8 mouse cellular contexts compared by ENCODE assay signal in the genomic region with DNA sequence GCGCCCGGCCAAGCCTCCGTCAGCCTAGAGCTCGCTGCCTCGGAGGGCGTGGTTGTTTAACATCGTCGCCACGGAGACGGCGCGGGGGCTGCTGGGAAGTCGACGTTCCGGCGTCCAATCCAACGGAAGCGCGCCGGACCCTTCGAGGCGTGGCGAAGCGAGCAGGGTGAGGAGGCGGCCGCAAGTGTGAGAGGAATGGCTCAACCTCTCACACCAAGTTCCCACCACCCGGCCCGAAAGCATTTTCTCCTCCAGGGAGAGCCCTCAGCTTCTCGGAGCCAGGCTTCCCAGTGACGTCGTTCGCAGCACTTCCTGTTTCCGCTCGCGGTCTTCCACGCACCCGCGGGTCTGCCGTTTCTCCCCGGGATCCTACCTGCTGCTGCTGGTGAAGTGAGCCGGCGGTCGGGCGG. TPM values are rescaled to one million over a fixed set of nuclear protein-coding genes. Genes with fewer than 3 reads are reported as not detected.
DNase-seq lines count a peak whose midpoint lies in the region; ATAC-seq lines count a peak whose summit lies in the region.

Gene Aste1, plus strand, starts transcription at position 175 of the 410 bp plus-strand sequence.
Gene Nek11, minus strand, starts transcription at position 307 of the 410 bp plus-strand sequence.

- peak within 1 kb of the TSS; percentile 71 for H3K4me3 ChIP-seq in hindbrain, embryonic 12.5 days

- peak within 1 kb of the TSS; percentile 66 for H3K9ac ChIP-seq in hindbrain, embryonic 12.5 days

- peak within 1 kb of the TSS; percentile 85 for H3K27ac ChIP-seq in hindbrain, embryonic 12.5 days

- peak; percentile 96 for ATAC-seq in hindbrain, embryonic 12.5 days (ENCODE audit: low FRiP score)

- peak within 1 kb of the TSS; percentile 77 for H3K4me2 ChIP-seq in hindbrain, embryonic 12.5 days (replicated peaks)

- H3K27me3 ChIP-seq in hindbrain, embryonic 12.5 days: peaks cover 4% of the 10 kb centered on the region; the same call in 1 of the 2 replicates

- peak; percentile 96 for DNase-seq in NIH3T3 (ENCODE audit: low read depth)
- peak; percentile 93 to 96 for DNase-seq in cerebellum, postnatal 10 days
- peak; percentile 77 to 89 for DNase-seq in frontal cortex, postnatal 10 days (ENCODE audit: low spot score in 2 of 2)
- peak; percentile 85 to 92 for DNase-seq in layer of hippocampus, postnatal 14 days (ENCODE audit: low spot score in 2 of 2)
- DNase-seq in lung, postnatal 14 days: peak; percentile 96
- DNase-seq in retina, adult 2 months (ENCODE audit: low read depth, low spot score): peak; percentile 81
- peak; percentile 92 for DNase-seq in thymus, postnatal 36 days

- H3K4me1 ChIP-seq in hindbrain, embryonic 12.5 days: peaks cover 23% of the 10 kb centered on the region

- H3K9me3 ChIP-seq in hindbrain, embryonic 12.5 days (replicated peaks): no peaks in the 10 kb centered on the region

- peaks cover 10% of the 10 kb centered on the region for H3K36me3 ChIP-seq in hindbrain, embryonic 12.5 days

- WGBS in hindbrain, embryonic 12.5 days: under 1% methylated on average over 44 of the region's 44 CpGs

RNA-seq across cellular contexts. Expression of gene Aste1, which starts in this region (rescaled TPM):
- polyA plus RNA-seq in hindbrain, embryonic 12.5 days (2016; fragmentation: Nextera tagmentation; extraction: Ambion mirVana): 15.2 and 15.5 TPM in 2 replicates
- 10 to 100 TPM; 10.4 to 13.2 TPM for total RNA-seq in layer of hippocampus, postnatal 14 days (2021)

RNA-seq across cellular contexts. Expression of gene Nek11, which starts in this region (rescaled TPM):
- 2.5 and 3.0 TPM in 2 replicates for polyA plus RNA-seq in hindbrain, embryonic 12.5 days (2016; fragmentation: Nextera tagmentation; extraction: Ambion mirVana)
- 1 to 10 TPM; 1.0 to 1.6 TPM for total RNA-seq in layer of hippocampus, postnatal 14 days (2021)

Comparison
In these comparisons a context has a peak if more than half of its experiments do, and no peak if none do; other contexts are left out.
1. Peak in every context shown above with its lines: DNase-seq, ATAC-seq, H3K4me3 ChIP-seq and H3K27ac ChIP-seq.